In the genomic region with DNA sequence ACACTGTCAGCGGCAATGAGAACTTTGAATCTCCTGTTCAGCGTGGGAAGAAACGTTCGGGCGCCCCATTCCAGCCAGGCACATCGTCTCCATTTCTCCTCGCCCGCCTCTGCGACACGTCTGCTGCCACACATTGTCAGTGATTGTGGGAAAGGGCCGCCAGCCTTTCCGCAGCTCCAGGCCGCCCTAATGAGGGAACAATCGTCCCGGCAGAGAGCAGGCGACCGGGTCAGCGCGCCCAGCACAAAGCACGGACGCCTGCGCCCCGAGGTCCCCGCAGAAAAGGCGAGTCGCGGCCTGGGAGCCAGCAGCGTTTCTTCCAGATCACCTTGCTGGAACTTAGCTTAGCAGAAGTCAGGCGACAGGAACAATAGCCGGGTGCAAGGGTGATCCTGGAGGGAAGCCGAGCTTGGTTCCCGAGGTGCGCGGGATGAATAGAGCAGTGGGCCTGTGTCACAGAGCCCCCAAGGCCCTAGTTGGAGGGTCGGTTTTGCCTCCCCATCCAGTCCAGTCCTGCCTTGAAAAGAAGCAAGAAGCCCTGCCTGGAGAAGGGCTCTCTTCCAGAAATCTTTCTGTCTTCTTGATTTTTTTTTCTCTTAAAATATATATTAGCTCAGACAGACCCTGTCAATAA, we compare ENCODE assay signal across 9 mouse cellular contexts.
DNase-seq lines count a peak whose midpoint lies in the region; ATAC-seq lines count a peak whose summit lies in the region.
"Had no signal": no experiment of that assay in that cellular context is flagged by ENCODE, and none has a peak within 500 bp of the region (broad histone marks: within the 10 kb centered on the region; RNA-seq: fewer than 3 reads in every experiment).

No protein-coding gene starts in this region.

- 3% methylated on average over 35 of the region's 35 CpGs for WGBS in kidney, embryonic 14.5 days
- 5% methylated on average over 35 of the region's 35 CpGs for WGBS in liver, embryonic 12.5 days (ENCODE audit: insufficient replicate concordance)
- WGBS in stomach, embryonic 14.5 days: 4% methylated on average over 35 of the region's 35 CpGs

- no peak for ATAC-seq in kidney, embryonic 14.5 days (ENCODE audit: low FRiP score, low TSS enrichment)
- ATAC-seq in liver, embryonic 12.5 days: no peak
- ATAC-seq in stomach, embryonic 14.5 days (ENCODE audit: insufficient number of reproducible peaks, insufficient read depth, low FRiP score, low read depth): peak; percentile 51; the same call in 1 of the 2 replicates
- no peak for ATAC-seq in megakaryocyte, adult 5-6 weeks (ENCODE audit: poor library complexity, severe bottlenecking)
- ATAC-seq: Patski had no signal

- H3K4me1 ChIP-seq in kidney, embryonic 14.5 days (ENCODE audit: control insufficient read depth, insufficient read depth, low read length): peaks cover 7% of the 10 kb centered on the region; the same call in 1 of the 2 replicates
- no peaks in the 10 kb centered on the region for H3K4me1 ChIP-seq in liver, embryonic 12.5 days
- peaks cover 4% of the 10 kb centered on the region; the same call in 1 of the 2 replicates for H3K4me1 ChIP-seq in stomach, embryonic 14.5 days (ENCODE audit: control insufficient read depth, insufficient read depth, low read length)

- no peak overlapping the region for H3K27ac ChIP-seq in kidney, embryonic 14.5 days (ENCODE audit: low read depth, low read length)
- no peak overlapping the region for H3K27ac ChIP-seq in liver, embryonic 12.5 days
- 0 out of 2 replicates have a peak overlapping the region, but pooled peaks have one; percentile 2 for H3K27ac ChIP-seq in stomach, embryonic 14.5 days (ENCODE audit: low read length)

- H3K4me2 ChIP-seq in kidney, embryonic 14.5 days (replicated peaks; ENCODE audit: low read depth, low read length): peak overlapping the region; percentile 36
- peak overlapping the region; percentile 47 for H3K4me2 ChIP-seq in liver, embryonic 12.5 days
- peak overlapping the region; percentile 45 for H3K4me2 ChIP-seq in stomach, embryonic 14.5 days (replicated peaks; ENCODE audit: low read depth, low read length)

- DNase-seq in kidney, adult 11 months: no peak
- DNase-seq in embryo, embryonic 10 days (ENCODE audit: low spot score): peak; percentile 67
- DNase-seq in heart, postnatal 14 days: peak; percentile 6 to 22
- no peak for DNase-seq in adrenal gland, adult 8-10 months

- H3K36me3 ChIP-seq in kidney, embryonic 14.5 days (ENCODE audit: control insufficient read depth, insufficient read depth, low read length): no peaks in the 10 kb centered on the region
- no peaks in the 10 kb centered on the region for H3K36me3 ChIP-seq in liver, embryonic 12.5 days
- H3K36me3 ChIP-seq in stomach, embryonic 14.5 days (ENCODE audit: control insufficient read depth, insufficient read depth, low read length): no peaks in the 10 kb centered on the region

- peak overlapping the region; percentile 31; the same call in 1 of the 2 replicates for H3K9ac ChIP-seq in kidney, embryonic 14.5 days (ENCODE audit: low read depth, low read length)
- H3K9ac ChIP-seq in liver, embryonic 12.5 days: no peak overlapping the region
- H3K9ac ChIP-seq in stomach, embryonic 14.5 days (replicated peaks; ENCODE audit: low read depth, low read length): no peak overlapping the region

- no peaks in the 10 kb centered on the region for H3K27me3 ChIP-seq in kidney, embryonic 14.5 days (ENCODE audit: control insufficient read depth, insufficient read depth, low read length)
- peaks cover 25% of the 10 kb centered on the region for H3K27me3 ChIP-seq in liver, embryonic 12.5 days (replicated peaks)
- H3K27me3 ChIP-seq in stomach, embryonic 14.5 days (ENCODE audit: control insufficient read depth, insufficient read depth, low read length): 0 out of 2 replicates have a peak, but pooled peaks cover 8% of the 10 kb centered on the region

- H3K4me3 ChIP-seq in kidney, embryonic 14.5 days (ENCODE audit: low read length): peak overlapping the region; percentile 18
- no peak overlapping the region for H3K4me3 ChIP-seq in liver, embryonic 12.5 days
- H3K4me3 ChIP-seq in stomach, embryonic 14.5 days (ENCODE audit: low read depth, low read length): peak overlapping the region; percentile 16; the same call in 1 of the 2 replicates

- intact Hi-C loops in heart, postnatal 14 days (cut with DNase I): no loop called here

- no peaks in the 10 kb centered on the region for H3K9me3 ChIP-seq in kidney, embryonic 14.5 days (ENCODE audit: control insufficient read depth, low read length)
- H3K9me3 ChIP-seq in liver, embryonic 12.5 days (replicated peaks): no peaks in the 10 kb centered on the region
- H3K9me3 ChIP-seq in stomach, embryonic 14.5 days (ENCODE audit: control insufficient read depth, low read depth, low read length): no peaks in the 10 kb centered on the region

Comparison
In these comparisons a context has a peak if more than half of its experiments do, and no peak if none do; other contexts are left out.
1. DNase-seq: peak in embryo, embryonic 10 days (single experiment) and heart, postnatal 14 days (2 of 2); none in kidney, adult 11 months (single experiment) and adrenal gland, adult 8-10 months (single experiment).
2. Peak in every context shown above with its lines, with median percentiles within 50 percentile points of each other: H3K4me2 ChIP-seq.